Mouse (Mus musculus): ENCODE results near the gene Auh. TPM values are rescaled to one million over a fixed set of nuclear protein-coding genes. Genes with fewer than 3 reads are reported as not detected.

Gene Auh
- polyA plus RNA-seq, 1 experiment from 2014 or later = 45.0 TPM

DNA sequence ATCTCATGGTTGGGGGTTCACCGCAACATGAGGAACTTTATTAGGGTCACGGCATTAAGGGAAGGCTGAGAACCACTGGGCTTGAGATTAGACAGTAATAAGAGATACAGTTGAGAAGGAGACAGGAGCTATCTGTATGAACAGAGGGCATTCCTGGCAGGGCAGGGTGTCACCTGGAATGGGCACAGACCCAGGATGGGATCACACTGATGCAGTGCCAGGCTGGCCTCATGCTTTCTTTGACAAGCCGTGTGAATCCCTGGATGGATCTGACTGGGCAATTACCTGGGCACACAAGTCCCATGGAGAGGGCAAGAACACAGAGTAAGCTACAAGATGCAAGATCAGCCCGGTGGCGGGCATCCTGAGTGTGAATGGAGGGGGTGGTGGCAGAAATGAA is 71.7 kb downstream of the Auh start:
- ATAC-seq = no peak
- Histone ChIP-seq H3K27ac (ENCODE audit: low read depth, low read length) (no peak overlapping the region), H3K4me2 (replicated peaks; ENCODE audit: low read depth) (no peak overlapping the region), H3K9me3 (ENCODE audit: control insufficient read depth) (no peaks in the 10 kb centered on the region), H3K9ac (ENCODE audit: low read depth, low read length) (no peak overlapping the region), H3K27me3 (replicated peaks; ENCODE audit: control insufficient read depth, insufficient read depth, low read length) (no peaks in the 10 kb centered on the region), H3K4me3 (ENCODE audit: low read depth, low read length) (no peak overlapping the region), H3K36me3 (ENCODE audit: control insufficient read depth, insufficient read depth) (no peaks in the 10 kb centered on the region; the same call in 1 of the 2 replicates), H3K4me1 (replicated peaks; ENCODE audit: control insufficient read depth, insufficient read depth, low read length) (no peaks in the 10 kb centered on the region)
- 88% methylated on average over 5 of the region's 5 CpGs for WGBS
- no peak for TF ChIP-seq CTCF (IDR thresholded peaks at IDR 0.05; ENCODE audit: low read depth)

DNA sequence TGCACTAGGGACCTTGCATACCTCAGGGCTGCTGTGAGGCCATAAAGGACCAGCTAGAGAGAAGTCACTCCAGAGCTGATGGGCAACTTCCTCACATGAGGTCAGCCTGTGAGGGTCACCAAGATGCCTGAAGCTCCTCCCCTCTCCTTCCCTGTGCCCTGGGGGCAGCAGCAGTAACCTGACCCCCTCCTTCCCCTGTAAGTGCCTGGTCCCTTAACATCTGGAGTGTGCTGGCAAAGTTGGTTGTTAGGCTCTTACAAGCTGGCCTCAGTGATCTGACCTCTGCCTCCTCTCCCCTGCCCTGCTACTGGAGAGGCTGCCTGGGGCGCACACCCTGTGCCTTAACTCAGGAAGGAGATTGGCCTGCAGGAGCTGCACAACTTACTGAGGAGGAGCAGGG is 75.9 kb downstream of the Auh start:
- Histone ChIP-seq H3K36me3 (ENCODE audit: control insufficient read depth, insufficient read depth) (no peaks in the 10 kb centered on the region; the same call in 1 of the 2 replicates), H3K27ac (ENCODE audit: low read depth, low read length) (no peak overlapping the region), H3K4me1 (replicated peaks; ENCODE audit: control insufficient read depth, insufficient read depth, low read length) (no peaks in the 10 kb centered on the region), H3K4me2 (replicated peaks; ENCODE audit: low read depth) (no peak overlapping the region), H3K27me3 (replicated peaks; ENCODE audit: control insufficient read depth, insufficient read depth, low read length) (no peaks in the 10 kb centered on the region), H3K9ac (ENCODE audit: low read depth, low read length) (no peak overlapping the region), H3K9me3 (ENCODE audit: control insufficient read depth) (no peaks in the 10 kb centered on the region), H3K4me3 (ENCODE audit: low read depth, low read length) (no peak overlapping the region)
- 100% methylated on average over 1 of the region's 1 CpGs for WGBS
- ATAC-seq = no peak
- TF ChIP-seq CTCF (IDR thresholded peaks at IDR 0.05; ENCODE audit: low read depth) = no peak

DNA sequence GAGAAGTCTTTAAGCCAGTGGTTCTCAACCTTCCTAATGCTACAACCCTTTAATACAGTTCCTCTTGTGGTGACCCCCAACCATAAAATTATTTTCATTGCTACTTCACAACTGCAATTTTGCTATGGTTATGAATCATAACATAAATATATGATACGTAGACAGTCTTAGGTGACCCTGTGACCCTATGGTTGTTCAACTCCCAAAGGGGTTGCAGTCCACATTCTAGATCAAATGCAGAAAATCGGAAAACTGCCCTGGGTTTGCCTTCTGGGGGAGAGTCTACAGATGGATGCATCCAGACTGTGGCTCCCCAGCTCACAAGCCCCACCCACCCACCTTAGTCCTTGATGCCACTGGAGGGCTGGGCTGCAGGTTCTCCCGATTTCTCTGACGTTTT is 77.6 kb downstream of the Auh start:
- H3K4me3 ChIP-seq (ENCODE audit: low read depth, low read length) = no peak overlapping the region
- no peaks in the 10 kb centered on the region for H3K4me1 ChIP-seq (replicated peaks; ENCODE audit: control insufficient read depth, insufficient read depth, low read length)
- TF ChIP-seq CTCF (IDR thresholded peaks at IDR 0.05; ENCODE audit: low read depth) = no peak
- no peak overlapping the region for H3K4me2 ChIP-seq (replicated peaks; ENCODE audit: low read depth)
- no peaks in the 10 kb centered on the region for H3K27me3 ChIP-seq (replicated peaks; ENCODE audit: control insufficient read depth, insufficient read depth, low read length)
- H3K9ac ChIP-seq (ENCODE audit: low read depth, low read length) = no peak overlapping the region
- no peaks in the 10 kb centered on the region for H3K9me3 ChIP-seq (ENCODE audit: control insufficient read depth)
- ATAC-seq = no peak
- H3K27ac ChIP-seq (ENCODE audit: low read depth, low read length) = no peak overlapping the region
- H3K36me3 ChIP-seq (ENCODE audit: control insufficient read depth, insufficient read depth) = no peaks in the 10 kb centered on the region; the same call in 1 of the 2 replicates
- WGBS = 88% methylated on average over 4 of the region's 4 CpGs

DNA sequence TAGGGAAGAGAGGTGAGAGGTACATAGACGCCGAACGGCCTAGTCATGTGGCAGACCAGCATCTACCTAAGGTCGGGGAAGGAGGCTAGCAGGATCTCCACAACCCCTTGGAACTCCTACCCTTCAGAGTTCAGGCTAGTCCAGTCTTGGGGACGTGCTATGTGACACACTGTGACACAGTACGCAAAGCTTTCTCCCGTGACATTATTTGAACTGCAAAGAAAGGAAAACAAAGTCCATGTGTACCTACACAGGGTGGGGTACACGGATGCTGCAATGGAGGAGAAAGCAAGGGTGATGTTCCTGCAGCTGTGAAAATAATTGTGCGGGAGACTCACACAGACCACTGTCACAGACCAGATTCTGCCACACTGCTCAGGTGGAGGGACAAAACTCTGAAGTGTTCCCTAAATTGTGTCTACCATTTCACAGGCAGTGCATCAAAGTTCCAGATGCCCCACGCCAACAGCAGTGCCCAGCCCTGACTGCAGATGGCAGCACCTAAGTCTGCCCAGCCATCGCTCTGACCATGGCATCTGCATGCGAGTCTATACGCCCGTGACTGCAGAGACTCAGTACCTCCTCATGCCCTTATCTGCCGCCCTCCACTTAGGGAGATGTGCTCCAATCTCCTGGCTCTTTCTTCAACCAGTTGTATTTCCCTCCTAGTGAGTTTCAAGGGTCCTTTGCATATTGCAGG is 79.3 kb downstream of the Auh start:
- Histone ChIP-seq H3K4me2 (replicated peaks; ENCODE audit: low read depth) (no peak overlapping the region), H3K9ac (ENCODE audit: low read depth, low read length) (no peak overlapping the region), H3K27ac (ENCODE audit: low read depth, low read length) (no peak overlapping the region), H3K4me1 (replicated peaks; ENCODE audit: control insufficient read depth, insufficient read depth, low read length) (no peaks in the 10 kb centered on the region), H3K36me3 (ENCODE audit: control insufficient read depth, insufficient read depth) (no peaks in the 10 kb centered on the region; the same call in 1 of the 2 replicates), H3K27me3 (replicated peaks; ENCODE audit: control insufficient read depth, insufficient read depth, low read length) (no peaks in the 10 kb centered on the region), H3K9me3 (ENCODE audit: control insufficient read depth) (no peaks in the 10 kb centered on the region), H3K4me3 (ENCODE audit: low read depth, low read length) (no peak overlapping the region)
- ATAC-seq = peak; percentile 76; the same call in 1 of the 2 replicates
- 64% methylated on average over 15 of the region's 15 CpGs for WGBS
- TF ChIP-seq CTCF (IDR thresholded peaks at IDR 0.05; ENCODE audit: low read depth) = peak; percentile 73

DNA sequence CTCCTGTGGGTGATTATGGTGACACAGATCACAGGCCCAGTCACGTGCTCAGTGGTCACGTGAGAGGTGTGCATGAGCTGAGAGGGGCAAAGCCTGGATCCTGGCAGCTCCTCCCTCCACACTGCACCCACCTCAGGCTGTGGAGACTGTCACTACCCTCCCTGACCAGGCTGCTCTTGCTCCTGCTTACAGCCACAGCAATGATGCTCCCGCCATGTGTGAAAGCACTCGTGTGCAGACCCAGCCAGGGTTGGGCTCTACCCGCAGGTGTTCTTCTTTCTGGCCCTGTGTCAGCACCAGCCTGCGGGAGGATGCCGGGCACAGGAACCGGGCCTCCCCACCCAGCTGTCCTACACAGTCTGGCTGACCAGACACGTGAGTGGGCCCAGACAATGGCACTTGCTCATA is 80.1 kb downstream of the Auh start:
- no peak for TF ChIP-seq CTCF (IDR thresholded peaks at IDR 0.05; ENCODE audit: low read depth)
- 86% methylated on average over 9 of the region's 9 CpGs for WGBS
- H3K4me2 ChIP-seq (replicated peaks; ENCODE audit: low read depth) = no peak overlapping the region
- no peak overlapping the region for H3K4me3 ChIP-seq (ENCODE audit: low read depth, low read length)
- no peak for ATAC-seq
- no peak overlapping the region for H3K9ac ChIP-seq (ENCODE audit: low read depth, low read length)
- H3K4me1 ChIP-seq (replicated peaks; ENCODE audit: control insufficient read depth, insufficient read depth, low read length) = no peaks in the 10 kb centered on the region
- no peaks in the 10 kb centered on the region for H3K27me3 ChIP-seq (replicated peaks; ENCODE audit: control insufficient read depth, insufficient read depth, low read length)
- H3K27ac ChIP-seq (ENCODE audit: low read depth, low read length) = no peak overlapping the region
- no peaks in the 10 kb centered on the region; the same call in 1 of the 2 replicates for H3K36me3 ChIP-seq (ENCODE audit: control insufficient read depth, insufficient read depth)
- H3K9me3 ChIP-seq (ENCODE audit: control insufficient read depth) = no peaks in the 10 kb centered on the region

DNA sequence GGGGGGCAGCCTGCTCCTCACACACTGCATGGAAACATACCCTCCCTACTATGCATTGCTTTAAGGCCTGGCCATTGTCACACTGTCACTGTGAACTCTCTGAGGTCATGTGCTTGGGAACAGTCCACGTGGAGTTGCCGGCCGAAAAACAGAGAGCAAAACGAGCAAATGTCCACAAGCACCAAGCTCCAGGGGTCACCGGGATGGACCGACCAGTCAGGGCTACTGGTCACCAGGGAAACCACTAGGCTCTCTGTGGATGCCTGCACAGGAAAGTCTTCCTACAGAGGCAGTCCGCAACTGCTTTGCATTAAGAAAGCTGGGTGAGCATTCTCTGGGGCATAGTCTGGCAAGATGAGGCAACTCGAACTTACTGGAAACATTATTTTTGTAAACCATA is 82.0 kb downstream of the Auh start:
- Histone ChIP-seq H3K9me3 (ENCODE audit: control insufficient read depth) (no peaks in the 10 kb centered on the region), H3K27me3 (replicated peaks; ENCODE audit: control insufficient read depth, insufficient read depth, low read length) (no peaks in the 10 kb centered on the region), H3K4me3 (ENCODE audit: low read depth, low read length) (no peak overlapping the region), H3K27ac (ENCODE audit: low read depth, low read length) (no peak overlapping the region), H3K4me1 (replicated peaks; ENCODE audit: control insufficient read depth, insufficient read depth, low read length) (no peaks in the 10 kb centered on the region), H3K36me3 (ENCODE audit: control insufficient read depth, insufficient read depth) (no peaks in the 10 kb centered on the region), H3K9ac (ENCODE audit: low read depth, low read length) (no peak overlapping the region), H3K4me2 (replicated peaks; ENCODE audit: low read depth) (no peak overlapping the region)
- WGBS = 88% methylated on average over 8 of the region's 8 CpGs
- TF ChIP-seq CTCF (IDR thresholded peaks at IDR 0.05; ENCODE audit: low read depth) = no peak
- no peak for ATAC-seq
